Mouse (Mus musculus) left cerebral cortex, postnatal 36 days (tissue): Measurements from ENCODE around the gene Senp1. TPM values are rescaled to one million over a fixed set of nuclear protein-coding genes. Genes with fewer than 3 reads are reported as not detected.

Experiments used
- total RNA-seq, 2 experiments: library from RNA; stranded (reverse); gene quantifications; 2 replicates each; pipeline ENCODE4 v1.2.3; 2021

Gene Senp1
- total RNA-seq, 2 experiments from 2014 or later: 9.8 to 14.5 TPM

Other genes starting within 250 kb of the Senp1 start
- gene Hdac7, start 249.2 kb downstream of the Senp1 start, total RNA-seq: 10 to 100 TPM; 21.4 to 36.4 TPM
- under 1 TPM; 0.35 to 0.61 TPM for gene Vdr, start 183.1 kb downstream of the Senp1 start, total RNA-seq
- 10 to 100 TPM; 23.4 to 25.5 TPM for gene Tmem106c, start 129.5 kb downstream of the Senp1 start, total RNA-seq
- gene Col2a1, start 89.0 kb downstream of the Senp1 start, total RNA-seq: under 1 TPM; 0.30 to 0.48 TPM
- gene Pfkm, start 1.2 kb downstream of the Senp1 start, total RNA-seq: 100 to 1,000 TPM; 381 to 455 TPM
- 10 to 100 TPM; 48.0 to 54.0 TPM for gene Asb8, start 71.9 kb upstream of the Senp1 start, total RNA-seq
- gene Ccdc184, start 73.4 kb upstream of the Senp1 start, total RNA-seq: 10 to 100 TPM; 17.9 to 19.9 TPM
- under 1 TPM in 1 of 2 experiments, not detected in 1; 0.45 TPM for gene Olfr288, start 101.8 kb upstream of the Senp1 start, total RNA-seq
- under 1 TPM in 1 of 2 experiments, not detected in 1; 0.15 TPM for gene Gm44579, start 127.2 kb upstream of the Senp1 start, total RNA-seq
- 1 to 10 TPM; 4.8 to 6.2 TPM for gene Olfr287, start 127.3 kb upstream of the Senp1 start, total RNA-seq
- not detected for gene Olfr286, start 140.7 kb upstream of the Senp1 start, total RNA-seq
- not detected for gene H1fnt, start 163.5 kb upstream of the Senp1 start, total RNA-seq
- 1 to 10 TPM; 6.7 to 7.5 TPM for gene Zfp641, start 202.4 kb upstream of the Senp1 start, total RNA-seq
- not detected for gene Olfr285, start 223.6 kb upstream of the Senp1 start, total RNA-seq
- not detected for gene Olfr284, start 247.2 kb upstream of the Senp1 start, total RNA-seq